16 mouse cellular contexts compared by ENCODE assay signal in the genomic region with DNA sequence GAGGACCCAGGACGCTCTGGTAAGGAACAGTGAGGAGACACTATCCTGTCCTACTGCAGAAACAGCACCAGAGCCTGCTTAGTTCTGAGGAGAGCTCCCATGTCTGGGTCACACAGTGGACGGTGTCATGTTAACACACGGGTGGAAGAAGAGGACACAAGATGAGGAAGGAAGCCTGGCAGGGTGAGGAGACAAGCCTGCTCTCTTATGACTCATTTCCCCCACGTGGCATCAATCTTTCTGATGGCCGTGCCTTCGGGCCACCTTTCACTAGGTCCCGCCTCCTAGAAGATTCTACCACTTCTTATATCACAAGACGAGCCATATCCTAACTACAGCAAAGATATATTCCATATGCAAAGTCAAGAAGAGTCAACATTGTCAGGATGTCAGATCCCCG.
"Had no signal": no experiment of that assay in that cellular context is flagged by ENCODE, and none has a peak within 500 bp of the region (broad histone marks: within the 10 kb centered on the region; RNA-seq: fewer than 3 reads in every experiment).

No protein-coding gene starts in this region.

- DNase-seq: kidney, adult 18-20 months; kidney, postnatal 14 days; lung, embryonic 14.5 days; lung, postnatal 10 days; lung, postnatal 4 days; midbrain, embryonic 14.5 days; right cerebral cortex, postnatal 4 days; spleen, adult 18-20 months; thymus, adult 18-20 months; thymus, postnatal 14 days had no signal

- H3K9ac ChIP-seq: kidney, embryonic 15.5 days; liver, embryonic 15.5 days; lung, embryonic 14.5 days; neural tube, embryonic 13.5 days had no signal

- H3K4me1 ChIP-seq: kidney, embryonic 15.5 days; limb, embryonic 10.5 days; liver, embryonic 15.5 days; midbrain, embryonic 10.5 days had no signal

- H3K9me3 ChIP-seq: kidney, embryonic 15.5 days; limb, embryonic 10.5 days; liver, embryonic 15.5 days; midbrain, embryonic 10.5 days; neural tube, embryonic 13.5 days had no signal

- H3K4me3 ChIP-seq: kidney, embryonic 15.5 days; left cerebral cortex, adult 2 months; limb, embryonic 10.5 days; liver, embryonic 15.5 days; midbrain, embryonic 10.5 days; neural tube, embryonic 13.5 days had no signal

- H3K27me3 ChIP-seq: kidney, embryonic 15.5 days; liver, embryonic 15.5 days; neural tube, embryonic 13.5 days had no signal

- H3K36me3 ChIP-seq: kidney, embryonic 15.5 days; limb, embryonic 10.5 days; liver, embryonic 15.5 days; midbrain, embryonic 10.5 days; neural tube, embryonic 13.5 days had no signal

- H3K27ac ChIP-seq: kidney, embryonic 15.5 days; left cerebral cortex, adult 2 months; limb, embryonic 10.5 days; liver, embryonic 15.5 days; midbrain, embryonic 10.5 days; neural tube, embryonic 13.5 days had no signal
